Mouse (Mus musculus): Measurements from ENCODE around the gene Shisa5. TPM values are rescaled to one million over a fixed set of nuclear protein-coding genes. Genes with fewer than 3 reads are reported as not detected.

Shisa5 gene
- polyA plus RNA-seq, 1 experiment from 2014 or later = 68.4 TPM

- Histone ChIP-seq H3K36me3 (replicated peaks) (peaks cover 19% of the 10 kb centered on the region; the same call in 1 of the 2 replicates), H3K4me3 (no peak overlapping the region), H3K27me3 (replicated peaks) (no peaks in the 10 kb centered on the region), H3K27ac (peak overlapping the region; percentile 79; the same call in 1 of the 2 replicates), H3K9ac (no peak overlapping the region), H3K4me1 (peaks cover 25% of the 10 kb centered on the region), H3K9me3 (no peaks in the 10 kb centered on the region), H3K4me2 (peak overlapping the region; percentile 50; the same call in 1 of the 2 replicates)
- no peak for ATAC-seq (replicated peaks)
- 95% methylated on average over 19 of the region's 19 CpGs for WGBS
These were observed 19.8 kb downstream of the Shisa5 start for GRCm38 (mm10) chr9:109058006-109058765.

- Histone ChIP-seq H3K4me2 (peak within 1 kb of the TSS; percentile 50), H3K27ac (peak within 1 kb of the TSS; percentile 79), H3K9me3 (no peaks in the 10 kb centered on the region), H3K27me3 (replicated peaks) (no peaks in the 10 kb centered on the region), H3K4me3 (peak within 1 kb of the TSS; percentile 34), H3K9ac (peak within 1 kb of the TSS; percentile 34), H3K36me3 (replicated peaks) (peaks cover 28% of the 10 kb centered on the region), H3K4me1 (peaks cover 25% of the 10 kb centered on the region)
- WGBS = 24% methylated on average over 15 of the region's 15 CpGs
- peak; percentile 58 for ATAC-seq (replicated peaks)
These were observed 21.0 kb downstream of the Shisa5 start, which contains the start of gene Trex1 for GRCm38 (mm10) chr9:109059136-109059903. Trex1 (minus strand) TSS chr9:109059734.

GRCm38 (mm10) chr9:109060184-109060897 lies 22.0 kb downstream of the Shisa5 start:
- H3K9ac ChIP-seq = no peak overlapping the region
- WGBS = 93% methylated on average over 16 of the region's 16 CpGs
- no peak overlapping the region for H3K27ac ChIP-seq

GRCm38 (mm10) chr9:109060898-109061295 lies 22.5 kb downstream of the Shisa5 start:
- Histone ChIP-seq H3K27ac (no peak overlapping the region), H3K4me3 (no peak overlapping the region), H3K27me3 (replicated peaks) (no peaks in the 10 kb centered on the region), H3K9me3 (no peaks in the 10 kb centered on the region), H3K4me1 (peaks cover 14% of the 10 kb centered on the region), H3K36me3 (replicated peaks) (peaks cover 42% of the 10 kb centered on the region), H3K4me2 (no peak overlapping the region), H3K9ac (no peak overlapping the region)
- 92% methylated on average over 5 of the region's 5 CpGs for WGBS
- ATAC-seq (replicated peaks) = no peak

More at GRCm38 (mm10) chr9:109060184-109060897, 22.0 kb downstream of the Shisa5 start:
- Histone ChIP-seq H3K4me1 (peaks cover 18% of the 10 kb centered on the region), H3K9me3 (no peaks in the 10 kb centered on the region), H3K4me3 (no peak overlapping the region), H3K36me3 (replicated peaks) (peaks cover 37% of the 10 kb centered on the region), H3K4me2 (no peak overlapping the region), H3K27me3 (replicated peaks) (no peaks in the 10 kb centered on the region)
- no peak; the same call in 1 of the 2 replicates for ATAC-seq (replicated peaks)

- WGBS = 97% methylated on average over 3 of the region's 3 CpGs
- H3K27me3 ChIP-seq (replicated peaks) = no peaks in the 10 kb centered on the region
- H3K36me3 ChIP-seq (replicated peaks) = peaks cover 55% of the 10 kb centered on the region
- H3K9me3 ChIP-seq = no peaks in the 10 kb centered on the region
- peaks cover 15% of the 10 kb centered on the region for H3K4me1 ChIP-seq
- no peak overlapping the region for H3K4me2 ChIP-seq
- ATAC-seq (replicated peaks) = no peak
- H3K9ac ChIP-seq = no peak overlapping the region
- H3K4me3 ChIP-seq = no peak overlapping the region
- H3K27ac ChIP-seq = no peak overlapping the region
These were observed 29.9 kb downstream of the Shisa5 start for GRCm38 (mm10) chr9:109068095-109068735.

GRCm38 (mm10) chr9:109073661-109074573 lies 35.6 kb downstream of the Shisa5 start, which contains the start of gene Atrip:
Atrip (minus strand) TSS chr9:109074124.
- peak; percentile 98 for ATAC-seq (replicated peaks)
- Histone ChIP-seq H3K27me3 (replicated peaks) (no peaks in the 10 kb centered on the region), H3K9ac (peak within 1 kb of the TSS; percentile 88), H3K4me1 (peaks cover 26% of the 10 kb centered on the region), H3K27ac (peak within 1 kb of the TSS; percentile 79), H3K36me3 (replicated peaks) (peaks cover 12% of the 10 kb centered on the region), H3K4me2 (peak within 1 kb of the TSS; percentile 97), H3K9me3 (no peaks in the 10 kb centered on the region), H3K4me3 (peak within 1 kb of the TSS; percentile 83)
- under 1% methylated on average over 57 of the region's 57 CpGs for WGBS

- H3K27me3 ChIP-seq (replicated peaks) = no peaks in the 10 kb centered on the region
- no peak for ATAC-seq (replicated peaks)
- H3K4me3 ChIP-seq = no peak overlapping the region
- H3K4me2 ChIP-seq = no peak overlapping the region
- peaks cover 26% of the 10 kb centered on the region for H3K4me1 ChIP-seq
- 97% methylated on average over 3 of the region's 3 CpGs for WGBS
- no peak overlapping the region for H3K27ac ChIP-seq
- no peaks in the 10 kb centered on the region for H3K9me3 ChIP-seq
- no peak overlapping the region for H3K9ac ChIP-seq
- H3K36me3 ChIP-seq (replicated peaks) = peaks cover 14% of the 10 kb centered on the region
These were observed 42.2 kb downstream of the Shisa5 start for GRCm38 (mm10) chr9:109080516-109080915.

GRCm38 (mm10) chr9:109081749-109082123 lies 43.4 kb downstream of the Shisa5 start:
- Histone ChIP-seq H3K9me3 (no peaks in the 10 kb centered on the region), H3K4me3 (peak overlapping the region; percentile 81), H3K36me3 (replicated peaks) (peaks cover 14% of the 10 kb centered on the region), H3K4me2 (peak overlapping the region; percentile 79), H3K27ac (peak overlapping the region; percentile 74), H3K9ac (peak overlapping the region; percentile 91), H3K4me1 (peaks cover 26% of the 10 kb centered on the region), H3K27me3 (replicated peaks) (no peaks in the 10 kb centered on the region)
- WGBS = 6% methylated on average over 11 of the region's 11 CpGs
- ATAC-seq (replicated peaks) = peak; percentile 44

GRCm38 (mm10) chr9:109082124-109082800 lies 43.9 kb downstream of the Shisa5 start, which contains the start of the genes Ccdc51 and Tma7:
Ccdc51 (plus strand) TSS chr9:109082493.
Tma7 (minus strand) TSS chr9:109082587.
- Histone ChIP-seq H3K9me3 (no peaks in the 10 kb centered on the region), H3K4me2 (peak within 1 kb of the TSS; percentile 79), H3K4me1 (peaks cover 26% of the 10 kb centered on the region), H3K27me3 (replicated peaks) (no peaks in the 10 kb centered on the region), H3K9ac (peak within 1 kb of the TSS; percentile 91), H3K27ac (peak within 1 kb of the TSS; percentile 74), H3K36me3 (replicated peaks) (peaks cover 14% of the 10 kb centered on the region), H3K4me3 (peak within 1 kb of the TSS; percentile 81)
- ATAC-seq (replicated peaks) = peak; percentile 98
- under 1% methylated on average over 37 of the region's 37 CpGs for WGBS

GRCm38 (mm10) chr9:109084922-109085321 lies 46.6 kb downstream of the Shisa5 start:
- H3K27ac ChIP-seq = no peak overlapping the region
- H3K9ac ChIP-seq = no peak overlapping the region
- no peak overlapping the region for H3K4me2 ChIP-seq
- no peak overlapping the region for H3K4me3 ChIP-seq
- H3K36me3 ChIP-seq (replicated peaks) = peaks cover 5% of the 10 kb centered on the region
- no peak for ATAC-seq (replicated peaks)
- H3K27me3 ChIP-seq (replicated peaks) = no peaks in the 10 kb centered on the region
- 15% methylated on average over 2 of the region's 2 CpGs for WGBS
- H3K4me1 ChIP-seq = peaks cover 26% of the 10 kb centered on the region
- no peaks in the 10 kb centered on the region for H3K9me3 ChIP-seq

All from midbrain, embryonic 15.5 days (tissue).